Mouse (Mus musculus) layer of hippocampus, adult 2 months (tissue): ENCODE results near the gene Ksr1. TPM values are rescaled to one million over a fixed set of nuclear protein-coding genes. Genes with fewer than 3 reads are reported as not detected.

Experiments used
- DNase-seq, 2 experiments: peaks; one replicate each; pipeline ENCODE4 v3.0.0; 2022; ENCODE audit warnings: low spot score in 2 of 2
- H3K27ac ChIP-seq: fragments of 200-600 bp; 2 replicates; pipeline ENCODE4 v1.8.1; 2022
- H3K4me3 ChIP-seq: fragments of 200-600 bp; 2 replicates; pipeline ENCODE4 v1.8.1; 2022; ENCODE audit warnings: mild to moderate bottlenecking
- CTCF ChIP-seq: fragments of 200-600 bp; conservative IDR thresholded peaks from 2 replicates; pipeline ENCODE4 v1.8.1; 2022; ENCODE audit warnings: antibody characterized with exemption, mild to moderate bottlenecking, moderate library complexity
- total RNA-seq, 2 experiments: library from RNA; stranded (reverse); gene quantifications; 2 replicates each; pipeline ENCODE4 v1.2.3; 2021

The Ksr1 gene
- total RNA-seq, 2 experiments from 2014 or later = 230 to 231 TPM

- TF ChIP-seq CTCF = no peak
- no peak overlapping the region for H3K4me3 ChIP-seq
- no peak overlapping the region for H3K27ac ChIP-seq
- DNase-seq = no peak
Measured at GRCm38 (mm10) chr11:79131949-79132411, 14.2 kb downstream of the Ksr1 start.

- no peak for DNase-seq
- TF ChIP-seq CTCF = no peak
- H3K27ac ChIP-seq = 0 out of 2 replicates have a peak overlapping the region, but pooled peaks have one; percentile 10
- H3K4me3 ChIP-seq = no peak overlapping the region
Measured at GRCm38 (mm10) chr11:79129388-79130356, 16.5 kb downstream of the Ksr1 start.

- no peak overlapping the region for H3K27ac ChIP-seq
- no peak overlapping the region for H3K4me3 ChIP-seq
- DNase-seq = no peak
- TF ChIP-seq CTCF = no peak
Measured at GRCm38 (mm10) chr11:79128233-79128632, 18.0 kb downstream of the Ksr1 start.

GRCm38 (mm10) chr11:79126963-79127362 lies 19.2 kb downstream of the Ksr1 start:
- no peak overlapping the region for H3K4me3 ChIP-seq
- no peak for DNase-seq
- H3K27ac ChIP-seq = peak overlapping the region; percentile 10; the same call in 1 of the 2 replicates
- no peak for TF ChIP-seq CTCF

GRCm38 (mm10) chr11:79125775-79126174 lies 20.4 kb downstream of the Ksr1 start:
- DNase-seq = no peak
- Histone ChIP-seq H3K4me3 (no peak overlapping the region), H3K27ac (peak overlapping the region; percentile 6; the same call in 1 of the 2 replicates)
- no peak for TF ChIP-seq CTCF

- TF ChIP-seq CTCF = no peak
- no peak for DNase-seq
- H3K4me3 ChIP-seq = no peak overlapping the region
- no peak overlapping the region for H3K27ac ChIP-seq
Measured at GRCm38 (mm10) chr11:79122556-79122955, 23.7 kb downstream of the Ksr1 start.

- DNase-seq = no peak
- Histone ChIP-seq H3K4me3 (no peak overlapping the region), H3K27ac (peak overlapping the region; percentile 41; the same call in 1 of the 2 replicates)
- no peak for TF ChIP-seq CTCF
Measured at GRCm38 (mm10) chr11:79120087-79120486, 26.1 kb downstream of the Ksr1 start.

- no peak overlapping the region for H3K4me3 ChIP-seq
- no peak for DNase-seq
- H3K27ac ChIP-seq = peak overlapping the region; percentile 67
- TF ChIP-seq CTCF = no peak
Measured at GRCm38 (mm10) chr11:79118918-79119377, 27.3 kb downstream of the Ksr1 start.

- H3K27ac ChIP-seq = peak overlapping the region; percentile 78
- no peak for TF ChIP-seq CTCF
- DNase-seq = peak; percentile 37 to 42
- H3K4me3 ChIP-seq = no peak overlapping the region
Measured at GRCm38 (mm10) chr11:79116665-79117064, 29.5 kb downstream of the Ksr1 start.

- no peak for DNase-seq
- no peak for TF ChIP-seq CTCF
- no peak overlapping the region for H3K4me3 ChIP-seq
- peak overlapping the region; percentile 78 for H3K27ac ChIP-seq
Measured at GRCm38 (mm10) chr11:79115659-79116058, 30.5 kb downstream of the Ksr1 start.

GRCm38 (mm10) chr11:79114061-79114460 lies 32.1 kb downstream of the Ksr1 start:
- no peak for TF ChIP-seq CTCF
- Histone ChIP-seq H3K4me3 (no peak overlapping the region), H3K27ac (peak overlapping the region; percentile 78)
- DNase-seq = no peak

GRCm38 (mm10) chr11:79113397-79113796 lies 32.8 kb downstream of the Ksr1 start:
- no peak for TF ChIP-seq CTCF
- H3K4me3 ChIP-seq = no peak overlapping the region
- DNase-seq = no peak
- peak overlapping the region; percentile 68; the same call in 1 of the 2 replicates for H3K27ac ChIP-seq

GRCm38 (mm10) chr11:79112559-79113302 lies 33.5 kb downstream of the Ksr1 start:
- TF ChIP-seq CTCF = peak; percentile 54
- Histone ChIP-seq H3K4me3 (no peak overlapping the region), H3K27ac (peak overlapping the region; percentile 68)
- no peak for DNase-seq
